Mouse (Mus musculus): ENCODE measurements at regions not wholly inside any gene's neighbourhood (a gene's known extent, or its start where the extent isn't known, plus 50 kb on each side); places are given as distances from the start of the nearest gene placed in this dataset.

GRCm38 (mm10) chr13:39092058-39092457 lies 131.4 kb upstream of the Slc35b3 start:
- no peak for TF ChIP-seq MYOD1 (IDR thresholded peaks at IDR 0.05; ENCODE audit: control insufficient read depth, insufficient read length, low read depth)
- TF ChIP-seq MAX (IDR thresholded peaks at IDR 0.05) = no peak
- no peak for TF ChIP-seq CTCF (IDR thresholded peaks at IDR 0.05; ENCODE audit: control insufficient read depth, insufficient read depth, insufficient read length)
- no peak for TF ChIP-seq USF1 (IDR thresholded peaks at IDR 0.05; ENCODE audit: low read depth)

All from C2C12 (cell line).